Comparison of ENCODE assay signal across 16 mouse cellular contexts in the genomic region with DNA sequence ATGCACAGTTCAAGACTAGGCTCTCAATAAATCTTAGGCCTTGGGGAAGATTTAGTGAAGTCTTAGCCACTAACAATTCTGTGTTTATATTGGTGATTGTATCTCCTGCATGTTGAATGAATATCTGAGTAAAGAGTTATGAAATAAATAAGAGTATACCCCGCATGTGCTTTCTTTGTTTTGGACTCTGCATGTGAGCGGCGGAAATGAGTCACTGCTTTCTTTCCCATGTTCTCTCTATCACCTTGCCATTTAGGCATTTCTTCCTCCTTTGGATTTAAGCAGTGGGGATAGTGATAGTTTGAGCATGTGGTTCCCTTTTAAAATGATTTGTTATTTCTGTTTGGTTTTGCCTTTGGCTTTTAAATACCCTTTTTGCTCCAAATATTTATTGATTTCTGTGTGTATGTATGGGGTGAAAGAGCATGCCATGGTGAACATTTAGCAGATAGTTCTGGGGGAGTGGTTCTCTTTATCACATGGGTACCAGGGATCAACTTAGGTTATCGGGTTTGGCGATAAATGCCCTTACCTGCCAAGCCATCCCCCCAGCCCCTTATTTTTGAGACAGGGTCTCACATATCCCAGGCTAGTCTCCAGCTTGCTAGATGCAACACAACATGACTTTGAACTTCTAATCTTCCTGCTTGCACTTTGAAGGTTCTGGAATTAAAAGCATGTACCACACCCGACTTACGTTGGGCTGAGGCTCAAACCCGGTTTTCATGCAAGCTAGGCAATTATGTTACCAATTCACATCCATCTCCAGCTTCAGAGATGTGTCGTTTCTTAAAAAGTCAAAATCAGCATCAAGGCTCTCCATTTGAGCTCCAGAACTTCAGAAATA. TPM values are rescaled to one million over a fixed set of nuclear protein-coding genes. Genes with fewer than 3 reads are reported as not detected.
"Had no signal": no experiment of that assay in that cellular context is flagged by ENCODE, and none has a peak within 500 bp of the region (broad histone marks: within the 10 kb centered on the region; RNA-seq: fewer than 3 reads in every experiment).

No protein-coding gene starts in this region.

- H3K9me3 ChIP-seq: intestine, embryonic 15.5 days; stomach, embryonic 15.5 days had no signal

- H3K27me3 ChIP-seq: intestine, embryonic 15.5 days; stomach, embryonic 15.5 days had no signal

- H3K4me1 ChIP-seq: intestine, embryonic 15.5 days; stomach, embryonic 15.5 days had no signal

- H3K36me3 ChIP-seq: intestine, embryonic 15.5 days; stomach, embryonic 15.5 days had no signal

- H3K4me2 ChIP-seq: intestine, embryonic 15.5 days; midbrain, embryonic 11.5 days; stomach, embryonic 15.5 days had no signal

- H3K9ac ChIP-seq: intestine, embryonic 15.5 days; stomach, embryonic 15.5 days had no signal

- H3K4me3 ChIP-seq: intestine, embryonic 15.5 days; stomach, embryonic 15.5 days had no signal

- H3K27ac ChIP-seq: intestine, embryonic 15.5 days; stomach, embryonic 15.5 days had no signal

- DNase-seq: kidney, adult 11 months; kidney, adult 9 months; kidney, postnatal 14 days; kidney, postnatal 4 days; lung, adult 2 months; lung, postnatal 14 days; lung, postnatal 4 days; midbrain, embryonic 14.5 days; right cerebral cortex, postnatal 4 days had no signal

RNA-seq across cellular contexts. Expression of a gene that starts 10.3 kb away (rescaled TPM):
- polyA plus RNA-seq: midbrain, embryonic 11.5 days; midbrain, embryonic 14.5 days; midbrain, postnatal 0 days; neural tube, embryonic 11.5 days; neural tube, embryonic 14.5 days; stomach, embryonic 15.5 days had no signal

RNA-seq across cellular contexts. Expression of a gene that starts 59.1 kb away (rescaled TPM):
- polyA plus RNA-seq: intestine, embryonic 15.5 days; lung, adult 2 months; lung, embryonic 16.5 days; midbrain, embryonic 14.5 days; midbrain, postnatal 0 days; neural tube, embryonic 14.5 days; stomach, embryonic 15.5 days had no signal
